Mouse (Mus musculus): Measurements from ENCODE around the gene Boc. TPM values are rescaled to one million over a fixed set of nuclear protein-coding genes. Genes with fewer than 3 reads are reported as not detected.

Boc gene
- total and polyA plus RNA-seq, 3 experiments: 3.5 to 5.6 (median 4.2) TPM

DNA sequence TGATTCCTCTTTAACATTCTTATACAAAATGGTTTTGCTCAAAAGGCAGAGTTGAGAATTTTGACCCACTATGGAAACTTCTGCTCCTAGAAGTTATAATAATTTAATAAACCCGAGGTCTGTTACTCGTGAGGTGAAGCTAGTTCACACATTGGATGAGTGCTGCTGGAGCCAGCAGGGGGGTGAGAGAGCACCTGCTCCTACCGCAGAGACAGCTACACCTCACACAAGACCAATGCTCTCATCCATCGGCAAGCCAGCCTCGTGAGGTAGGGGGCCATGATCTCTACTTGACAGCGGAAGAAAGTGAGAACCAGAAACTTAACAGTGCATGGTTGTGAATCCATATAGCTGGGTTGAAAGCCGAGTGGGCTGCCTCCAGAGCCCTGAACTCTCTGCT lies 35.1 kb downstream of the Boc start:
- no peak overlapping the region for H3K9ac ChIP-seq (ENCODE audit: low read depth, low read length)
- H3K4me3 ChIP-seq: no peak overlapping the region

DNA sequence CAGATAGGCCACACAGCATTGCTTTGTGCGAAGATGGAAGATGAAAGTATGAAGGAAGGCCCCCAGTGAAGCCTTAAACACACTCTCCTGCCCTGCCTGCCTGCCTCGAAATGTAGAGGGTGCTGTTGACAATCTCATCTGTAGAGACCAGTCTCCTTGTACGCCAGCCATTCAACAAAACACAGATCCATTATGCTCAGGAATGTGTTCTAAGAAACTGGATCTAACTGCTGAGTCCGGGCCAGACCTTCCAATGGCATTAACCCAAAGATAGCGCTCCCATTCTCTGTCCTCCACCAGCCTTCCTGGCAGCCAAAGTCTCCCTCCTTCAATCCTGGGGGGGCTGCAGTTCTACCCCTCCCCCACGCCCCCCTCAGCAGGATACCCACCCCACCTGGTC lies 42.2 kb downstream of the Boc start:
- no peak overlapping the region for H3K4me3 ChIP-seq
- intact Hi-C loops (cut with DNase I): no loop called here
- no peak overlapping the region for H3K9ac ChIP-seq (ENCODE audit: low read depth, low read length)
- 77% methylated on average over 6 of the region's 6 CpGs for WGBS
- no peak overlapping the region for H3K27ac ChIP-seq
- no peaks in the 10 kb centered on the region for H3K27me3 ChIP-seq (ENCODE audit: control insufficient read depth, insufficient read depth, low read length)
- no peak for TF ChIP-seq EP300 (IDR thresholded peaks at IDR 0.05; ENCODE audit: insufficient read depth, low read depth, low read length)
- H3K4me1 ChIP-seq (ENCODE audit: control insufficient read depth, insufficient read depth, low read length): no peaks in the 10 kb centered on the region
- no peak for DNase-seq
- no peaks in the 10 kb centered on the region for H3K79me2 ChIP-seq (replicated peaks; ENCODE audit: control insufficient read depth, insufficient read depth, low read length)
- no peaks in the 10 kb centered on the region for H3K36me3 ChIP-seq (ENCODE audit: control insufficient read depth, insufficient read depth, low read length)

More for the DNA sequence above, 35.1 kb downstream of the Boc start:
- DNase-seq: no peak
- intact Hi-C loops (cut with DNase I): no loop called here
- Histone ChIP-seq H3K4me1 (ENCODE audit: control insufficient read depth, insufficient read depth, low read length) (no peaks in the 10 kb centered on the region; the same call in 1 of the 2 replicates), H3K27ac (no peak overlapping the region), H3K79me2 (replicated peaks; ENCODE audit: control insufficient read depth, insufficient read depth, low read length) (no peaks in the 10 kb centered on the region), H3K27me3 (ENCODE audit: control insufficient read depth, insufficient read depth, low read length) (no peaks in the 10 kb centered on the region), H3K36me3 (ENCODE audit: control insufficient read depth, insufficient read depth, low read length) (no peaks in the 10 kb centered on the region)
- 91% methylated on average over 7 of the region's 7 CpGs for WGBS
- TF ChIP-seq CTCF (IDR thresholded peaks at IDR 0.05) (no peak), EP300 (IDR thresholded peaks at IDR 0.05; ENCODE audit: insufficient read depth, low read depth, low read length) (no peak), POLR2A (IDR thresholded peaks at IDR 0.05; ENCODE audit: insufficient read depth, low read depth, low read length) (no peak)

DNA sequence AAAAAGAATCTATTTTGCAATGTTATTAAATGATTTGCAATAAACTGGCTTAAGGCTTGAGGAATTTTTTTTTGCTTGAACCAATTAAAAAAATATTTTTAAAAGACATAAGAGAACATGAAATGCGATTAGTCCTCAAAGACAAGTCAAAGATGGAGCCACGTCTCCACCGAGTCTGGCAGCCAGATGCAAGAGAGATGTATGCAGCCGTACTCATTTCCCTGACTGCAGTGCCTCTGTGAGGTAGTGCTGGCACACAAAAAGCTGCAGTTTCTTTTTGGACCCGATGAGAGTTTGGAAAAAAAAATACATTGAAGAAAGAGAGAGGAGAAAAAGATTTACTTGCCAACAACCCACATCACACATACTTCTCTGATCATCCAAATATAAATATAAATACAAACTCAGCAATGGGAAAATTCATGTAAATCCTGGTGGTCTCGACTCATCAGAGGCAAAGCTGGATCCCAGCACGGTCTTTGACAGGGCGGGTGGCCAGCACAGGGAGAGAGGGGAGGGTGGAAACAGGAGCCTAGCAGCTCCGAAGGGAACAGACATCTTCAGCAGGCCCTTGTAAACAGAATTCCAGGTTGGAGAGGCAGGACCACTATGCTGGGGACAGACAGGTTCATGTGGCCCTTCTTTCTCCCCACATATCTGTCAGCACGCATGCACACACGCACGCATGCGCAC lies 48.0 kb downstream of the Boc start:
- Histone ChIP-seq H3K27ac (no peak overlapping the region), H3K4me1 (ENCODE audit: control insufficient read depth, insufficient read depth, low read length) (no peaks in the 10 kb centered on the region), H3K36me3 (ENCODE audit: control insufficient read depth, insufficient read depth, low read length) (no peaks in the 10 kb centered on the region), H3K9ac (ENCODE audit: low read depth, low read length) (no peak overlapping the region), H3K27me3 (ENCODE audit: control insufficient read depth, insufficient read depth, low read length) (no peaks in the 10 kb centered on the region; the same call in 1 of the 2 replicates), H3K4me3 (no peak overlapping the region), H3K79me2 (replicated peaks; ENCODE audit: control insufficient read depth, insufficient read depth, low read length) (no peaks in the 10 kb centered on the region)
- no peak for DNase-seq
- intact Hi-C loops (cut with DNase I): no loop called here
- WGBS: 73% methylated on average over 13 of the region's 13 CpGs
- TF ChIP-seq EP300 (IDR thresholded peaks at IDR 0.05; ENCODE audit: insufficient read depth, low read depth, low read length) (no peak), CTCF (IDR thresholded peaks at IDR 0.05) (no peak), POLR2A (IDR thresholded peaks at IDR 0.05; ENCODE audit: insufficient read depth, low read depth, low read length) (no peak)

DNA sequence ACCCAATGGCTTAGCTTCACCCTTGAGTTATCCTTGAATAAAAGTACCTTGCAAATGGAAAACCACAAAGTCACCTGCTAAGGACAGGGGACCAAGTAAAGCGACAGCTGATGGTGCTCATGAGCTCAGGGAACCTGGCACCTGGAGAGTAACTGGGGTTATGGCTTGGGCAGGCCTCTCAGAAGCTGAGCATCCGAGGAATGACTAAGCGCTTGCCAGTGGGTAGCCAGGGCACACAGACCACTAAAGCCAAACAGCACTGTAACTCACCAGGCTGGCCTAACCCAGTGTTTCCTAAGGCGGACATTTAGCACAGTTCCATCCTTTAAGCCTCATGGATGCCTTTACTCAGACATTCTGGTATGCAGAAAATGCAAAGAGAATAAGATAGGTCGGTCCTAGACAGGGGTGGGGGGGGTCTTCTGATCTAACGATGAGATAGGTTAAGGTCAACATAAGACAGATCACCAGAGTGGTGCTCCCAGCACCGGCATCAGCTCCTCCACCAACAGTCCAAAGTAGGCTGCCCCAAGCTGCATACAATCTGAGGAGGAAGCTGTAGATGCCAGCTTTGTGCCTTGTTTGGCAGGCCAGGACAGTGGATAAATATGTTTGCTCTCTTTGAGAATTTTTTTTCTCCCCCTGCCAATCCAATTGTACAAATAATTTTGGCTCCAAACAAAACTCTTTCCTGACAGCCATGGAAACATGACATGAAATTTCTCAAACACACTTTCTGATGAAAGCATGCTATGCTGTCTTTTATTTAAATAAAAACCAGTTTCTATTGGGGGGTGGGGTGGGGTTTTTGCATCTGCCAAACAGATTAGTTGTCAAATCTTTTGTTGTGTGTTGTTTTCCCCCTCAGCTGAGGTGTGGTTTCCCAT lies 49.0 kb downstream of the Boc start:
- H3K36me3 ChIP-seq (ENCODE audit: control insufficient read depth, insufficient read depth, low read length): no peaks in the 10 kb centered on the region
- H3K4me1 ChIP-seq (ENCODE audit: control insufficient read depth, insufficient read depth, low read length): no peaks in the 10 kb centered on the region
- no peak overlapping the region for H3K27ac ChIP-seq
- H3K79me2 ChIP-seq (replicated peaks; ENCODE audit: control insufficient read depth, insufficient read depth, low read length): no peaks in the 10 kb centered on the region
- H3K4me3 ChIP-seq: no peak overlapping the region
- WGBS: 69% methylated on average over 7 of the region's 7 CpGs
- TF ChIP-seq EP300 (IDR thresholded peaks at IDR 0.05; ENCODE audit: insufficient read depth, low read depth, low read length) (no peak), CTCF (IDR thresholded peaks at IDR 0.05) (no peak)
- intact Hi-C loops (cut with DNase I): loop anchor here (5.0 kb wide), 1 partner anchor 48 kb away; the partner anchor contains the start of gene Boc
- no peak for DNase-seq
- no peak overlapping the region for H3K9ac ChIP-seq (ENCODE audit: low read depth, low read length)
- H3K27me3 ChIP-seq (ENCODE audit: control insufficient read depth, insufficient read depth, low read length): no peaks in the 10 kb centered on the region; the same call in 1 of the 2 replicates

DNA sequence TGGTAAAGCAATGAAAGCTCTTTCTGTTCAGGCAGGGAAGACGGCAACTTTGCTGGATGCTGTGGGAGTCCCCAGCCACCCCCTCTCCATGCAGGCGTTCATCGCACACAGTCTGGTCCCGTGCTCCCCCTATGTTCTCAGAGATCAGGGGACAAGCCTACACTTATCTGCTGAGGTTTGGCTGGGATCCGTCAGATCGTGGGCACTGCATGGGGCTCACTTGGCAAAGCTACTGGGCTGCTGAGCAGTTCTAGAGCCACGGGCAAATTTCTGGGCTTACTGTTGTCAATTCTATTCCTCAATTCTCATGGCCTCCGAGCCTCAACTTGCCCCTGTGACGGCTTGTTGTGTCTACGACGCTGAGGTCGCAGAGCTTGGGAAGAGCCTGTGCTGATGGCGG lies 49.9 kb downstream of the Boc start:
- H3K27me3 ChIP-seq (ENCODE audit: control insufficient read depth, insufficient read depth, low read length): no peaks in the 10 kb centered on the region; the same call in 1 of the 2 replicates
- no peak overlapping the region for H3K9ac ChIP-seq (ENCODE audit: low read depth, low read length)
- 87% methylated on average over 13 of the region's 13 CpGs for WGBS
- no peak overlapping the region for H3K4me3 ChIP-seq
- TF ChIP-seq CTCF (IDR thresholded peaks at IDR 0.05) (no peak), POLR2A (IDR thresholded peaks at IDR 0.05; ENCODE audit: insufficient read depth, low read depth, low read length) (no peak)
- no peaks in the 10 kb centered on the region for H3K79me2 ChIP-seq (replicated peaks; ENCODE audit: control insufficient read depth, insufficient read depth, low read length)
- H3K36me3 ChIP-seq (ENCODE audit: control insufficient read depth, insufficient read depth, low read length): no peaks in the 10 kb centered on the region
- H3K27ac ChIP-seq: no peak overlapping the region
- intact Hi-C loops (cut with DNase I): loop anchor here (5.0 kb wide), 1 partner anchor 49 kb away; the partner anchor contains the start of gene Boc
- no peak for DNase-seq
- no peaks in the 10 kb centered on the region for H3K4me1 ChIP-seq (ENCODE audit: control insufficient read depth, insufficient read depth, low read length)

DNA sequence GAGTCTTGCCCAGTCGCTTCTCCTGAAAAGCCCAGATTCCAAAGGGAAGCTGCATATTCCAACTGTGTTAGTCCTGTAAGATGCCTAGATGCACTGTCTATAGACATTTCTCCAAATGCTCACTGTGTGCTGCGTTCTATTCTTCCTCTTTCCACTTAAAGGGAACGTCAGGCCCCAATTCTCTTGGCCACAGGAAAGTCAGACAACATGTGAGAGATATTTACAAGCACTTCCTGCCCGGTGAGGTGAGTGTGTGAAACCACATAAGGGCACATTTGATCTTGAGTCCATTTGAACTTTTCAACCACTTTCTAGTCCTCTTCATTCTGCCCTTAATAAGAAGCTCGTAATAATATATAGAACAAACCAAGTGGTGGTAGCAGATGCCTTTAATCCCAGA lies 50.7 kb downstream of the Boc start:
- Histone ChIP-seq H3K4me3 (no peak overlapping the region), H3K9ac (ENCODE audit: low read depth, low read length) (no peak overlapping the region), H3K27ac (no peak overlapping the region; the same call in 1 of the 2 replicates), H3K79me2 (replicated peaks; ENCODE audit: control insufficient read depth, insufficient read depth, low read length) (no peaks in the 10 kb centered on the region), H3K27me3 (ENCODE audit: control insufficient read depth, insufficient read depth, low read length) (no peaks in the 10 kb centered on the region; the same call in 1 of the 2 replicates), H3K36me3 (ENCODE audit: control insufficient read depth, insufficient read depth, low read length) (no peaks in the 10 kb centered on the region), H3K4me1 (ENCODE audit: control insufficient read depth, insufficient read depth, low read length) (no peaks in the 10 kb centered on the region)
- WGBS: 70% methylated on average over 5 of the region's 5 CpGs
- intact Hi-C loops (cut with DNase I): loop anchor here (5.0 kb wide), 1 partner anchor 49 kb away; the partner anchor contains the start of gene Boc
- TF ChIP-seq EP300 (IDR thresholded peaks at IDR 0.05; ENCODE audit: insufficient read depth, low read depth, low read length) (no peak), CTCF (IDR thresholded peaks at IDR 0.05) (no peak), POLR2A (IDR thresholded peaks at IDR 0.05; ENCODE audit: insufficient read depth, low read depth, low read length) (no peak)
- no peak for DNase-seq

Measured in heart, adult 2 months (tissue).